ENCODE assay signal across 7 mouse cellular contexts in genomic region chr16:20672500-20672902, GRCm38 (mm10). TPM values are rescaled to one million over a fixed set of nuclear protein-coding genes. Genes with fewer than 3 reads are reported as not detected.
DNase-seq lines count a peak whose midpoint lies in the region; ATAC-seq and TF ChIP-seq lines count a peak whose summit lies in the region.

No protein-coding gene starts in this region.

- TF ChIP-seq POLR2A in kidney, adult 2 months (IDR thresholded peaks at IDR 0.05; ENCODE audit: low read depth, low read length), result peak; percentile 40
- TF ChIP-seq POLR2A in spleen, adult 2 months (IDR thresholded peaks at IDR 0.05; ENCODE audit: low read depth, low read length), result peak; percentile 67

- H3K9me3 ChIP-seq in embryonic facial prominence, embryonic 12.5 days, result no peaks in the 10 kb centered on the region
- H3K9me3 ChIP-seq in limb, embryonic 12.5 days, result no peaks in the 10 kb centered on the region
- no peaks in the 10 kb centered on the region for H3K9me3 ChIP-seq in midbrain, embryonic 15.5 days

- peak overlapping the region; percentile 99 for H3K9ac ChIP-seq in embryonic facial prominence, embryonic 12.5 days
- H3K9ac ChIP-seq in limb, embryonic 12.5 days (replicated peaks), result peak overlapping the region; percentile 96
- peak overlapping the region; percentile 90 for H3K9ac ChIP-seq in midbrain, embryonic 15.5 days

- DNase-seq in adrenal gland, postnatal 25 days, result peak; percentile 96
- peak; percentile 97 for DNase-seq in heart, adult 18-20 months
- DNase-seq in kidney, adult 2 months, result peak; percentile 98
- DNase-seq in spleen, adult 2 months (ENCODE audit: low read depth in 1 of 2, low spot score in 2 of 2), result peak; percentile 79 to 93

- H3K4me3 ChIP-seq in embryonic facial prominence, embryonic 12.5 days, result peak overlapping the region; percentile 99
- H3K4me3 ChIP-seq in kidney, adult 2 months (ENCODE audit: insufficient read depth, low read depth, low read length), result peak overlapping the region; percentile 98
- H3K4me3 ChIP-seq in limb, embryonic 12.5 days (replicated peaks), result peak overlapping the region; percentile 99
- peak overlapping the region; percentile 81 for H3K4me3 ChIP-seq in midbrain, embryonic 15.5 days
- H3K4me3 ChIP-seq in spleen, adult 2 months (ENCODE audit: extremely low read depth, insufficient read depth, insufficient read length), result peak overlapping the region; percentile 61

- no peaks in the 10 kb centered on the region for H3K27me3 ChIP-seq in embryonic facial prominence, embryonic 12.5 days
- H3K27me3 ChIP-seq in kidney, adult 2 months (replicated peaks; ENCODE audit: control insufficient read depth, insufficient read depth, low read length), result no peaks in the 10 kb centered on the region
- no peaks in the 10 kb centered on the region for H3K27me3 ChIP-seq in limb, embryonic 12.5 days
- H3K27me3 ChIP-seq in midbrain, embryonic 15.5 days (replicated peaks), result no peaks in the 10 kb centered on the region
- H3K27me3 ChIP-seq in spleen, adult 2 months (ENCODE audit: control insufficient read depth, insufficient read depth, low read length), result no peaks in the 10 kb centered on the region; the same call in 1 of the 2 replicates

- H3K27ac ChIP-seq in embryonic facial prominence, embryonic 12.5 days, result peak overlapping the region; percentile 97
- H3K27ac ChIP-seq in kidney, adult 2 months (ENCODE audit: insufficient read depth, low read depth, low read length), result no peak overlapping the region
- H3K27ac ChIP-seq in limb, embryonic 12.5 days, result peak overlapping the region; percentile 95
- peak overlapping the region; percentile 84 for H3K27ac ChIP-seq in midbrain, embryonic 15.5 days
- H3K27ac ChIP-seq in spleen, adult 2 months (ENCODE audit: insufficient read depth, low read length), result peak overlapping the region; percentile 50; the same call in 1 of the 2 replicates

- peaks cover 26% of the 10 kb centered on the region for H3K36me3 ChIP-seq in embryonic facial prominence, embryonic 12.5 days
- H3K36me3 ChIP-seq in kidney, adult 2 months (ENCODE audit: control insufficient read depth, insufficient read depth, low read length), result peaks cover 1% of the 10 kb centered on the region; the same call in 1 of the 2 replicates
- H3K36me3 ChIP-seq in limb, embryonic 12.5 days, result peaks cover 36% of the 10 kb centered on the region
- H3K36me3 ChIP-seq in midbrain, embryonic 15.5 days (replicated peaks), result peaks cover 9% of the 10 kb centered on the region; the same call in 1 of the 2 replicates
- H3K36me3 ChIP-seq in spleen, adult 2 months (ENCODE audit: control insufficient read depth, insufficient read depth, low read length), result peaks cover 3% of the 10 kb centered on the region; the same call in 1 of the 2 replicates

- peaks cover 14% of the 10 kb centered on the region for H3K4me1 ChIP-seq in embryonic facial prominence, embryonic 12.5 days
- peaks cover 5% of the 10 kb centered on the region; the same call in 1 of the 2 replicates for H3K4me1 ChIP-seq in kidney, adult 2 months (ENCODE audit: control insufficient read depth, insufficient read depth, low read length)
- peaks cover 19% of the 10 kb centered on the region for H3K4me1 ChIP-seq in limb, embryonic 12.5 days (replicated peaks)
- peaks cover 23% of the 10 kb centered on the region for H3K4me1 ChIP-seq in midbrain, embryonic 15.5 days
- peaks cover 8% of the 10 kb centered on the region; the same call in 1 of the 2 replicates for H3K4me1 ChIP-seq in spleen, adult 2 months (ENCODE audit: control insufficient read depth, insufficient read depth, insufficient read length)

- peak; percentile 94 for ATAC-seq in embryonic facial prominence, embryonic 12.5 days (ENCODE audit: insufficient number of reproducible peaks, insufficient read depth, low FRiP score, low TSS enrichment)
- peak; percentile 95 for ATAC-seq in limb, embryonic 12.5 days (ENCODE audit: insufficient number of reproducible peaks, insufficient read depth, low FRiP score, low TSS enrichment, low read depth)
- peak; percentile 97 for ATAC-seq in midbrain, embryonic 15.5 days (replicated peaks)

- under 1% methylated on average over 35 of the region's 38 CpGs for WGBS in embryonic facial prominence, embryonic 12.5 days
- under 1% methylated on average over 38 of the region's 38 CpGs for WGBS in kidney, adult 2 months
- WGBS in limb, embryonic 12.5 days, result under 1% methylated on average over 29 of the region's 38 CpGs
- under 1% methylated on average over 38 of the region's 38 CpGs for WGBS in midbrain, embryonic 15.5 days
- under 1% methylated on average over 35 of the region's 38 CpGs for WGBS in spleen, adult 2 months

- no peak for TF ChIP-seq CTCF in kidney, adult 2 months (conservative IDR thresholded peaks at IDR 0.05; ENCODE audit: insufficient read depth, insufficient read length, low read depth, low read length)
- no peak for TF ChIP-seq CTCF in spleen, adult 2 months (IDR thresholded peaks at IDR 0.05; ENCODE audit: extremely low read depth, insufficient read depth, insufficient read length, insufficient replicate concordance)

- peak overlapping the region; percentile 99 for H3K4me2 ChIP-seq in embryonic facial prominence, embryonic 12.5 days (replicated peaks)
- peak overlapping the region; percentile 99 for H3K4me2 ChIP-seq in limb, embryonic 12.5 days
- H3K4me2 ChIP-seq in midbrain, embryonic 15.5 days, result peak overlapping the region; percentile 80

RNA-seq across cellular contexts. Expression of gene Eif4g1, which starts 4.4 kb away (rescaled TPM):
- 337 and 368 TPM in 2 replicates for total RNA-seq in adrenal gland, postnatal 25 days (2021)
- polyA plus RNA-seq in embryonic facial prominence, embryonic 12.5 days (2016; fragmentation: Nextera tagmentation; extraction: Ambion mirVana), result 213 and 218 TPM in 2 replicates
- 100 to 1,000 TPM; 403 to 412 TPM for total RNA-seq in heart, adult 18-20 months (2021)
- polyA plus RNA-seq in kidney, adult 2 months (2012; rRNA removed), result 262 and 316 TPM in 2 replicates
- 204 and 218 TPM in 2 replicates for polyA plus RNA-seq in limb, embryonic 12.5 days (2016; fragmentation: Nextera tagmentation; extraction: Ambion mirVana)
- polyA plus RNA-seq in midbrain, embryonic 15.5 days (2015; fragmentation: Nextera tagmentation; extraction: Ambion mirVana), result 146 and 148 TPM in 2 replicates
- 257 and 351 TPM in 2 replicates for polyA plus RNA-seq in spleen, adult 2 months (2012; rRNA removed)

RNA-seq across cellular contexts. Expression of gene Fam131a, which starts 20.5 kb away (rescaled TPM):
- total RNA-seq in adrenal gland, postnatal 25 days (2021), result 14.8 and 17.6 TPM in 2 replicates
- polyA plus RNA-seq in embryonic facial prominence, embryonic 12.5 days (2016; fragmentation: Nextera tagmentation; extraction: Ambion mirVana), result 7.2 and 7.7 TPM in 2 replicates
- 10 to 100 TPM; 19.8 to 31.3 TPM for total RNA-seq in heart, adult 18-20 months (2021)
- polyA plus RNA-seq in kidney, adult 2 months (2012; rRNA removed), result 3.6 and 4.7 TPM in 2 replicates
- polyA plus RNA-seq in limb, embryonic 12.5 days (2016; fragmentation: Nextera tagmentation; extraction: Ambion mirVana), result 5.3 and 7.4 TPM in 2 replicates
- polyA plus RNA-seq in midbrain, embryonic 15.5 days (2015; fragmentation: Nextera tagmentation; extraction: Ambion mirVana), result 58.1 and 58.5 TPM in 2 replicates
- 5.9 and 8.3 TPM in 2 replicates for polyA plus RNA-seq in spleen, adult 2 months (2012; rRNA removed)

RNA-seq across cellular contexts. Expression of gene Psmd2, which starts 21.0 kb away (rescaled TPM):
- 279 and 296 TPM in 2 replicates for total RNA-seq in adrenal gland, postnatal 25 days (2021)
- 396 and 401 TPM in 2 replicates for polyA plus RNA-seq in embryonic facial prominence, embryonic 12.5 days (2016; fragmentation: Nextera tagmentation; extraction: Ambion mirVana)
- 100 to 1,000 TPM; 208 to 217 TPM for total RNA-seq in heart, adult 18-20 months (2021)
- 90.4 and 96.9 TPM in 2 replicates for polyA plus RNA-seq in kidney, adult 2 months (2012; rRNA removed)
- 414 and 424 TPM in 2 replicates for polyA plus RNA-seq in limb, embryonic 12.5 days (2016; fragmentation: Nextera tagmentation; extraction: Ambion mirVana)
- 355 and 359 TPM in 2 replicates for polyA plus RNA-seq in midbrain, embryonic 15.5 days (2015; fragmentation: Nextera tagmentation; extraction: Ambion mirVana)
- polyA plus RNA-seq in spleen, adult 2 months (2012; rRNA removed), result 41.8 and 42.7 TPM in 2 replicates

RNA-seq across cellular contexts. Expression of gene Ece2, which starts 42.9 kb away (rescaled TPM):
- 11.4 and 15.0 TPM in 2 replicates for total RNA-seq in adrenal gland, postnatal 25 days (2021)
- polyA plus RNA-seq in embryonic facial prominence, embryonic 12.5 days (2016; fragmentation: Nextera tagmentation; extraction: Ambion mirVana), result 7.5 and 7.7 TPM in 2 replicates
- under 1 TPM; 0.49 to 0.72 TPM for total RNA-seq in heart, adult 18-20 months (2021)
- polyA plus RNA-seq in kidney, adult 2 months (2012; rRNA removed), result 0.37 TPM in 1 of 2 replicates, not detected in the other
- polyA plus RNA-seq in limb, embryonic 12.5 days (2016; fragmentation: Nextera tagmentation; extraction: Ambion mirVana), result 5.9 TPM in 2 replicates
- 17.1 and 19.9 TPM in 2 replicates for polyA plus RNA-seq in midbrain, embryonic 15.5 days (2015; fragmentation: Nextera tagmentation; extraction: Ambion mirVana)
- 0.07 and 0.15 TPM in 2 replicates for polyA plus RNA-seq in spleen, adult 2 months (2012; rRNA removed)

RNA-seq across cellular contexts. Expression of gene Polr2h, which starts 45.0 kb away (rescaled TPM):
- total RNA-seq in adrenal gland, postnatal 25 days (2021), result 49.8 and 56.3 TPM in 2 replicates
- polyA plus RNA-seq in embryonic facial prominence, embryonic 12.5 days (2016; fragmentation: Nextera tagmentation; extraction: Ambion mirVana), result 110 and 118 TPM in 2 replicates
- total RNA-seq in heart, adult 18-20 months (2021), result 10 to 100 TPM; 11.0 to 13.1 TPM
- 14.0 and 22.4 TPM in 2 replicates for polyA plus RNA-seq in kidney, adult 2 months (2012; rRNA removed)
- 114 and 118 TPM in 2 replicates for polyA plus RNA-seq in limb, embryonic 12.5 days (2016; fragmentation: Nextera tagmentation; extraction: Ambion mirVana)
- polyA plus RNA-seq in midbrain, embryonic 15.5 days (2015; fragmentation: Nextera tagmentation; extraction: Ambion mirVana), result 82.3 and 90.6 TPM in 2 replicates
- polyA plus RNA-seq in spleen, adult 2 months (2012; rRNA removed), result 8.5 and 10.0 TPM in 2 replicates
